Mouse (Mus musculus): Measurements from ENCODE around the gene Tiparp. TPM values are rescaled to one million over a fixed set of nuclear protein-coding genes. Genes with fewer than 3 reads are reported as not detected.

Tiparp gene
- polyA plus RNA-seq, 1 experiment = 40.5 TPM

DNA sequence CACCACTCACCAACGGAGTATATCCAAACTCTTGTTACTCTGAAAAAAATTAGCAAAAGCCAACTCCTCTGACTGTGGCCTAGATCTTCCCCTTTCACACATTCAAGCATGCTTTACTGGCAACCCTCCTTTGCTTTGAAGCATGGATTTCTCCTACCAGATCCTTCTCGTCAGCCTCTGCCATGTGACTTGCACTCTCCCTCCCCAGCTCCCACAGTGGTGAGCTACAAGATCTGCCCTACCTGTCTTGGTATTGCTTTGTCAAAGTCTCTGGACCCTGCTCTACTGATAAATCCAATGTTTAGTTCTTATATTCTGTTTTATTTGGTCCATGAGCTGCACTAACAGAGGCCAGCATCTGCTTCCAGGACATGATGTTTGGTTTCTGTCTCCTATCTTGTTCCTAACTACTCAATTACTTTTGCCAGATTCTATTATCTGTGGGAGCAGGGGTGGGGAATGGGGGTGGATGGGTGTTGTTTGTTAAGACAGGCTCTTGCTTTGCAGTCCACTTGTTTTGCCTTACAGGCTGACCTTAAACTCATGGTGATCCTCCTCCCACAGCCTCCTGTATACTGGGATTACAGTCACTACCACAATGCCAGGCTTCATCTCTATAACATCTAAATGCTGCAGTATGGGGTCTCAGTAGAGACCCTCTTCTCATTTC, 40.7 kb upstream of the Tiparp start:
- TF ChIP-seq POLR2A (IDR thresholded peaks at IDR 0.05; ENCODE audit: insufficient read depth, low read length) (no peak), EP300 (IDR thresholded peaks at IDR 0.05; ENCODE audit: insufficient read depth, low read depth, low read length) (no peak), CTCF (IDR thresholded peaks at IDR 0.05; ENCODE audit: low read depth, low read length) (no peak)
- Histone ChIP-seq H3K36me3 (ENCODE audit: control insufficient read depth, insufficient read depth, low read length, poor library complexity, severe bottlenecking) (no peaks in the 10 kb centered on the region), H3K4me3 (ENCODE audit: low read depth, low read length) (no peak overlapping the region), H3K9me3 (replicated peaks; ENCODE audit: control insufficient read depth, insufficient read depth, low read length, poor library complexity, severe bottlenecking) (no peaks in the 10 kb centered on the region; the same call in 1 of the 2 replicates), H3K27ac (ENCODE audit: insufficient read depth, low read length) (no peak overlapping the region), H3K4me1 (ENCODE audit: control insufficient read depth, insufficient read depth, low read length) (peaks cover 3% of the 10 kb centered on the region), H3K27me3 (ENCODE audit: control insufficient read depth, insufficient read depth, low read length, poor library complexity, severe bottlenecking) (no peaks in the 10 kb centered on the region), H3K9ac (ENCODE audit: low read depth, poor library complexity, severe bottlenecking) (no peak overlapping the region)

DNA sequence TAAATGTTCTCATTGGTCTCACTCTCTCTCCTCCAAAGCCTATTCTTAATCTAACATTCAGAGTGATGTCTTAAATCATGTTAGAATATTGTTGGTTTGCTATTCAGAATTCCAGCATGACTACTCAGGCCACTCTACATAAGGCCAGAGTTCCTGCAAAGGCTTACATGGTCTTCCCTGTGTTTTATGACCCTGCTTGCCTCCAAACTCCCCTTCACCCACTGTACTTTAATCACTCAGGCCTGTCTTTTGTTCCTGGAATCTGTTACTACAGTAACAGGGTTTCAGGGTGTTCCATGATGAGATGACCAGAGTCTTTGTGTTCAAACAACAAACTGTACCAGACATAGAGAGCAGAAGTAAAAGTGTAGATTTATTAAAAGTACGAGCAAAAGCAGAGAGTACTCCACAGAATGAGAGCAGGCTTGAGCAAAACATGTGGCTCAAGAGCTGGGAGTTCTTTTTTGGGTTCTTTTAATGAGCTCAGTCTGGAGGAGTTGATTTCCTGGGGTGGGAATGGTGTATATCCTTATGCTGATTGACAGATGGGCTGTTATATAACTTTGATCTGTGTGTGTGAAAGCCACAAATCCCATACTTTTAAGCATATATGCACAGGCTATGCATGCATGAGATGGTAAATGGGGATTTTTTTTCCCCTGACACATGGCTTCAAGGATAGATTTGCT, 39.5 kb upstream of the Tiparp start:
- H3K9me3 ChIP-seq (replicated peaks; ENCODE audit: control insufficient read depth, insufficient read depth, low read length, poor library complexity, severe bottlenecking) = no peaks in the 10 kb centered on the region; the same call in 1 of the 2 replicates
- no peak overlapping the region for H3K4me3 ChIP-seq (ENCODE audit: low read depth, low read length)
- H3K27ac ChIP-seq (ENCODE audit: insufficient read depth, low read length) = no peak overlapping the region
- peaks cover 3% of the 10 kb centered on the region for H3K4me1 ChIP-seq (ENCODE audit: control insufficient read depth, insufficient read depth, low read length)
- H3K36me3 ChIP-seq (ENCODE audit: control insufficient read depth, insufficient read depth, low read length, poor library complexity, severe bottlenecking) = no peaks in the 10 kb centered on the region
- H3K9ac ChIP-seq (ENCODE audit: low read depth, poor library complexity, severe bottlenecking) = no peak overlapping the region
- no peak for TF ChIP-seq CTCF (IDR thresholded peaks at IDR 0.05; ENCODE audit: low read depth, low read length)
- TF ChIP-seq EP300 (IDR thresholded peaks at IDR 0.05; ENCODE audit: insufficient read depth, low read depth, low read length) = no peak
- no peak for TF ChIP-seq POLR2A (IDR thresholded peaks at IDR 0.05; ENCODE audit: insufficient read depth, low read length)
- H3K27me3 ChIP-seq (ENCODE audit: control insufficient read depth, insufficient read depth, low read length, poor library complexity, severe bottlenecking) = no peaks in the 10 kb centered on the region

DNA sequence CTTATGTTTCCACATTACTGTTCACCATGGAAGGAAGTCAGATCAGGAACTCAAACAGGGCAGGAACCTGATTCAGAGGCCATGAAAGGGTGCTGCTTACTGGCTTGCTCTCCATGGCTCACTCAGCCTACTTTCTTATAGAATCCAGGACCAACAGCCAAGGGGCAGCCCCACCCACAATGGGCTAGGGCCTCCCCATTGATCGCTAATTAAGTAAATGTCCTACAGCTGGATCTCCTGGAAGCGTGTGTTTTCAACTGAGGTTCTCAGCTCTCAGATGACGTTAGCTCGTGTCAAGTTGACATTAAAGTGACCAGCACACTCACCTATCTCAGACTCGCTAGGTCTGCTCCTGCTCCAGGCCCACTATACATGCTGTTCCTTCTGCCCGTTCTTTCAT, 38.6 kb upstream of the Tiparp start:
- no peaks in the 10 kb centered on the region for H3K4me1 ChIP-seq (ENCODE audit: control insufficient read depth, insufficient read depth, low read length)
- H3K36me3 ChIP-seq (ENCODE audit: control insufficient read depth, insufficient read depth, low read length, poor library complexity, severe bottlenecking) = no peaks in the 10 kb centered on the region
- H3K27ac ChIP-seq (ENCODE audit: insufficient read depth, low read length) = no peak overlapping the region
- no peaks in the 10 kb centered on the region for H3K27me3 ChIP-seq (ENCODE audit: control insufficient read depth, insufficient read depth, low read length, poor library complexity, severe bottlenecking)
- H3K9me3 ChIP-seq (replicated peaks; ENCODE audit: control insufficient read depth, insufficient read depth, low read length, poor library complexity, severe bottlenecking) = no peaks in the 10 kb centered on the region; the same call in 1 of the 2 replicates
- no peak overlapping the region for H3K4me3 ChIP-seq (ENCODE audit: low read depth, low read length)
- no peak for TF ChIP-seq EP300 (IDR thresholded peaks at IDR 0.05; ENCODE audit: insufficient read depth, low read depth, low read length)
- no peak overlapping the region for H3K9ac ChIP-seq (ENCODE audit: low read depth, poor library complexity, severe bottlenecking)

DNA sequence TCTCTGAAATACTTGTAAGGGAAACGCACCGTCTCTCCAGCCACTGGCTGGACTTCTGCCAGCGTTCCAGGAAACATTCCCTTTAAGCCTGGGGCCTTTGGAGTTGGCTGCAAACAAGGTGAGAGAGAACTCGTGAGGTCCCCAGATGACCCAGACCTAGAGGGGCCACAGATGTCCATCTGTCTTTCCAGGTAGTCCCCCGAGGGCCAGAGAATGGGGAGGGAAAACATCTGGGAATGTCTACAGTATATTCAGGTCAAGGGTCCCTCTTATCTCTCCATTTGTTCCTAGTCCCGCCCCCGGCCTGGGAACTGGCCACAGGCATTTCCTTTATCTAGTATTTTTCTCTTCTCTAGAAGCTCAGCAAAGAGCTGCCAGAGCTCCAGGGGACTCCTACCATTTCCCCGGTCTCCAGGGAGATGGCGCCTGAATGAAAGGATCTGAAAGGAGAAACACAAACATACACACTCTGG, 33.9 kb upstream of the Tiparp start:
- Histone ChIP-seq H3K4me1 (ENCODE audit: control insufficient read depth, insufficient read depth, low read length) (no peaks in the 10 kb centered on the region), H3K27ac (ENCODE audit: insufficient read depth, low read length) (no peak overlapping the region), H3K4me3 (ENCODE audit: low read depth, low read length) (no peak overlapping the region), H3K9me3 (replicated peaks; ENCODE audit: control insufficient read depth, insufficient read depth, low read length, poor library complexity, severe bottlenecking) (no peaks in the 10 kb centered on the region), H3K9ac (ENCODE audit: low read depth, poor library complexity, severe bottlenecking) (no peak overlapping the region), H3K27me3 (ENCODE audit: control insufficient read depth, insufficient read depth, low read length, poor library complexity, severe bottlenecking) (no peaks in the 10 kb centered on the region), H3K36me3 (ENCODE audit: control insufficient read depth, insufficient read depth, low read length, poor library complexity, severe bottlenecking) (no peaks in the 10 kb centered on the region)
- TF ChIP-seq EP300 (IDR thresholded peaks at IDR 0.05; ENCODE audit: insufficient read depth, low read depth, low read length) (no peak), POLR2A (IDR thresholded peaks at IDR 0.05; ENCODE audit: insufficient read depth, low read length) (no peak), CTCF (IDR thresholded peaks at IDR 0.05; ENCODE audit: low read depth, low read length) (no peak)

DNA sequence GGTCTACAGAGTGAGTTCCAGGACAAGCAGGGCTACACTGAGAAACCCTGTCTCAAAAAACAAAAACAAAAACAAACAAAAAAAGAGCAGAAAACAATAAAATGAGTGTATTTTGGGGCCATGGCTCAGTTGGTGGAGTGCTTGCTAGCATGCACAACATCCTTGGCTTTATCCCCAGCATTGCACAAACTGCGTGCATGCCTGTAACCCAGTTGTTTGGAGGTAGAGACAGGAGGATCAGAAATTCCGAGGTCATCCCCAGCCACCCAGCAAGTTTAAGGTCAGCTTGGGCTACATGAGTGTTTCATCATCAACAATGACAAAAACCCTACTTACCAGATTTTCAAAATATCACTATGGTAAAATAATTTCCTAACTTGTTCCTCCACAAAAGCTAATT, 20.4 kb upstream of the Tiparp start:
- Histone ChIP-seq H3K27ac (ENCODE audit: insufficient read depth, low read length) (no peak overlapping the region), H3K4me1 (ENCODE audit: control insufficient read depth, insufficient read depth, low read length) (no peaks in the 10 kb centered on the region), H3K27me3 (ENCODE audit: control insufficient read depth, insufficient read depth, low read length, poor library complexity, severe bottlenecking) (no peaks in the 10 kb centered on the region), H3K9ac (ENCODE audit: low read depth, poor library complexity, severe bottlenecking) (no peak overlapping the region), H3K4me3 (ENCODE audit: low read depth, low read length) (no peak overlapping the region), H3K36me3 (ENCODE audit: control insufficient read depth, insufficient read depth, low read length, poor library complexity, severe bottlenecking) (no peaks in the 10 kb centered on the region), H3K9me3 (replicated peaks; ENCODE audit: control insufficient read depth, insufficient read depth, low read length, poor library complexity, severe bottlenecking) (no peaks in the 10 kb centered on the region)
- TF ChIP-seq POLR2A (IDR thresholded peaks at IDR 0.05; ENCODE audit: insufficient read depth, low read length) (no peak), CTCF (IDR thresholded peaks at IDR 0.05; ENCODE audit: low read depth, low read length) (no peak), EP300 (IDR thresholded peaks at IDR 0.05; ENCODE audit: insufficient read depth, low read depth, low read length) (no peak)

DNA sequence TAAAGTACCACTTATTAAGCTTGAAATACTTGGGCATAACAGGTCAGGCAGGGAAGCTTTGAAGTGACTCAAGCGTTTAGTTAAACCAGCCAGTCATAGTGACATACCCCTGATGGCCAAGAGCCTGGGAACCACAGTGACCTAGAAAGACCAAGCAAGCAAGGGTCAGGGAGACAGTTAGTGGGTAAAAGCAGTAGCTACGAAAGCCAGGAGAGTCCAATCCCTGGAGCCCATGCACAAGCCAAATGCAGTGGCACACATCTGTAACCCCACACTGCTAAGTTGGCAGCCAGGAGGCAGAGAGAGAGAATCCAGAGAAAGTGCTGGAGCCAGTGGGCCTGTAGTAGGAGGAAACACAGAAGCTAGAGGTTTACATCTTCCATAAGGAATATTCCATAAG, 17.6 kb upstream of the Tiparp start:
- no peak for TF ChIP-seq CTCF (IDR thresholded peaks at IDR 0.05; ENCODE audit: low read depth, low read length)
- no peak for TF ChIP-seq EP300 (IDR thresholded peaks at IDR 0.05; ENCODE audit: insufficient read depth, low read depth, low read length)
- no peak overlapping the region for H3K9ac ChIP-seq (ENCODE audit: low read depth, poor library complexity, severe bottlenecking)
- no peaks in the 10 kb centered on the region for H3K9me3 ChIP-seq (replicated peaks; ENCODE audit: control insufficient read depth, insufficient read depth, low read length, poor library complexity, severe bottlenecking)
- no peaks in the 10 kb centered on the region for H3K36me3 ChIP-seq (ENCODE audit: control insufficient read depth, insufficient read depth, low read length, poor library complexity, severe bottlenecking)
- no peaks in the 10 kb centered on the region for H3K4me1 ChIP-seq (ENCODE audit: control insufficient read depth, insufficient read depth, low read length)
- no peak overlapping the region for H3K4me3 ChIP-seq (ENCODE audit: low read depth, low read length)
- H3K27ac ChIP-seq (ENCODE audit: insufficient read depth, low read length) = no peak overlapping the region
- H3K27me3 ChIP-seq (ENCODE audit: control insufficient read depth, insufficient read depth, low read length, poor library complexity, severe bottlenecking) = no peaks in the 10 kb centered on the region
